Mouse (Mus musculus) thymus, postnatal 10 days (tissue): ENCODE data around the gene Hist1h1e.
"Not testable (repeated sequence)": the region's sequence is repeated elsewhere in the genome, so short reads cannot be mapped to it uniquely, and the experiment has no call there.

Experiments
- DNase-seq, 2 experiments: peaks; one replicate each; pipeline ENCODE4 v3.0.0; 2021; ENCODE audit warnings: low spot score in 2 of 2

The Hist1h1e gene

DNA sequence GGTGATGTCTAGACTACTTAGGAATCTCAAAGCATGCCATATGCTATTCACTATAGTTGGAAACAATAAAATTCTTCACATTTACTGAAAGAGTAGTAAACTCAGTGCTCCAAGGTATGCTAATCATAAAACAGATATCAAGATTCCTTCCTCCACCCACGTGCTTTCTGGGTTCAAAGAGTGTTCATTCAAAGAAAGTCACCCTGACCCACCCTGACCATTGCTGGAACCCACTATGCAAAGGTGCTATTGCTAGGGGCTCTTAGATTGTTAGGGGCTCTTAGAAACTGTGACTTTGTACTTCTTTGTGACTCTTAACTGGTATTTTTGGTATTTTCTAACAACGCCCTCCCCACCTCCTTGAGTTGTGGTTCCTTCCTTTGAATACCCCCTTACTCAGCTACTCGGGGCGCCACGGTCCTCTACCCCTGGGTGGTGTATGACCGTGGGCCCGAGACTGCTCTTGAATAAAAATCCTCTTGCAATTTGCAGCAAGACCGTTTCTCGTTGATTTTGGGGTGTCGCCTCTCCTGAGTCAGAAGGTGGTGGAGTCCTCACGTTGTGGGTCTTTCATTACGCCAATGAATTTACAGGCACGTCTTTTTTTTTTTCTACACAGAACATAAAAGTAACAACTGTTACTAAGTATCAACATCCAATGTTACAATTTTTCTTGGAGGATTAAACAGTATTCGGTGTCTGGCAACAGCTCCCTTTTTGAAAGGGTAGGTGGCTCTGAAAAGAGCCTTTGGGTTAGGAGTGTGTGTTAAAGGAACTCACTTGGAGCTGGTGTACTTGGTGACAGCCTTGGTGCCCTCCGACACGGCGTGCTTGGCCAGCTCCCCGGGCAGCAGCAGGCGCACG lies 49.1 kb downstream of the Hist1h1e start:
- not testable (repeated sequence) for DNase-seq

DNA sequence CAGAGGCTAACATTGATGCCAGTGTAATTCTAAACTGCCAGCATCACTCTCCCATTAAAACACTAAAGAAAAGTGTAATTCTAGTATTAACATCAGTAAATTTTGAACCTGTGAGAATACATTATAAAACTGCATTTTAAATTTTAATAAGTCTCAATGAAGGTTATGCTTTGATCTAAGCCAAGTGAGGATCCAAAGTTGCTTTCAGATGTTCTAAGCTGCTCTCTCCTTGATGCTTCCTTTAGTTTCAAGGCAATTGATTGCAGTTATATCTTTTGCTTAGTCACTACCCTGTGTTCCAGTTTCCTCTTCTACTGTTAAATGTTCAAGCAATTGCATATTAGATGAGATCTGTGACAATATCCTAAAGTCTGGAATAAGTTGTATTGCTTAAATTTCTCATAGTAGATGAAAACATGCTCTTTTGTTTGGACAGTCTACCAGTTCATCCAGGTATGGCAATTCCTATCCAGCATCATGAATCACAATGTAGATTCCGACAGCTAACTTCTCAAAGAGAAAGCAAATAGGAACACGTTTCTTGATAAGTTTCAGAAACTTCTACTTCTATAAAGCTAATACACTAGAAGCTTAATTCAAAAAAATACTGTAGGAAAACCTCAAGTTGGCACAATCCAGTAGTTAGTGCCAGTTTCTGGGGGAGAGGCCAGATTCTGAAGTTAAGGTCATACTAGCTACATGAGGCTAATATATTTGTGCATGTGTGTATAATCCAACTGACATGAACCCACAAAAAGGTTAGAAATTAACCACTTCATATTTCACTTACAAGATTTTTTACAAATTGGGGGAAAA lies 49.9 kb downstream of the Hist1h1e start:
- DNase-seq: no peak

DNA sequence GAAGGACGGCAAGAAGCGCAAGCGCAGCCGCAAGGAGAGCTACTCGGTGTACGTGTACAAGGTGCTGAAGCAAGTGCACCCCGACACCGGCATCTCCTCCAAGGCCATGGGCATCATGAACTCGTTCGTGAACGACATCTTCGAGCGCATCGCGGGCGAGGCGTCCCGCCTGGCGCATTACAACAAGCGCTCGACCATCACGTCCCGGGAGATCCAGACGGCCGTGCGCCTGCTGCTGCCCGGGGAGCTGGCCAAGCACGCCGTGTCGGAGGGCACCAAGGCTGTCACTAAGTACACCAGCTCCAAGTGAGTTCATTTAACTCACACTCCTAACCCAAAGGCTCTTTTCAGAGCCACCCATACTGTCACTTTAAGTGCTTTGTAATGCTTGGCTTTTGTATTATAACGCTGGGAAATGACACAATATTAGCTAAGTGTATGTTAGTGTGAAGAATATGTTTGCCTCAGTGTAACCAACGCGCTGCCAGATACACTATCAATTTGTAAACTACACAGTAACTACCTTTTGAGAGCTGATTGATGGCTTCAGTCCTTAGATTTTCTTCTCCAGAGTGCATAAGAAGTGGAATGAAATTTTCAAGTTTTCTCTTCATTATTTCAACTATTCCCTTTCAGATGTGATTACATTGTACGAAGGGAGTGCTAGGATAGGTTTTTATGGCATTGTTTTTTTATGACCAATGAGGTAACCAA lies 50.7 kb downstream of the Hist1h1e start:
- DNase-seq: not testable (repeated sequence)

DNA sequence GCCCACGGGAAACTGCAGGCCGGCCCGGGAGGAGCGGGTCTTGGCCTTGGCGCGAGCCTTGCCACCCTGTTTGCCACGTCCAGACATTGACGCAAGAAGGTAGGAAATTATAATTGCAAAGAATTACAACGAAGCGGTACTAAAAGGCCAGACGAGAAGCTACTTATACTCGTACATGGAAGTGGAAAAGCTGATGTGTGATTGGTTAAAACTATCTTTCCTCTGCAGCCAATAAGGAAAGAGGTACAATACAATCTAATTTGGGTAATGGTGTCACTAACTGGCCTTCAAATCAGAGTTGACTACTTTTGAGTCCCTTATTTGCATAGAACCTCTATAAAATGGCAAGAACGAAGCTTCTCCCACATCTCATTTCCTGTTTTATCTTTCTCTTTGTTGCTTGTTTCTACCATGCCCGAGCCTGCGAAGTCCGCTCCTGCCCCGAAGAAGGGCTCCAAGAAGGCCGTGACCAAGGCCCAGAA lies 51.3 kb downstream of the Hist1h1e start, which contains the start of the genes Hist1h2ae and Hist1h2bg:
Hist1h2ae (minus strand) TSS at position 199 of the 482 bp plus-strand sequence.
Hist1h2bg (plus strand) TSS at position 375 of the 482 bp plus-strand sequence.
- DNase-seq: peak; percentile 76 to 78
